In genomic region chr9:77655181-77655934, GRCm38 (mm10) we compare ENCODE assay signal across 8 mouse cellular contexts. TPM values are rescaled to one million over a fixed set of nuclear protein-coding genes. Genes with fewer than 3 reads are reported as not detected.
DNase-seq lines count a peak whose midpoint lies in the region; ATAC-seq lines count a peak whose summit lies in the region.

No protein-coding gene starts in this region.

- H3K4me1 ChIP-seq in embryonic facial prominence, embryonic 14.5 days (ENCODE audit: control insufficient read depth, insufficient read depth, low read length): 0 out of 2 replicates have a peak, but pooled peaks cover 3% of the 10 kb centered on the region
- H3K4me1 ChIP-seq in liver, embryonic 15.5 days (replicated peaks): peaks cover 9% of the 10 kb centered on the region; the same call in 1 of the 2 replicates
- H3K4me1 ChIP-seq in neural tube, embryonic 11.5 days (ENCODE audit: control insufficient read depth, insufficient read depth, low read length): no peaks in the 10 kb centered on the region

- DNase-seq in B cell, adult 2 months: peak; percentile 49 to 55
- DNase-seq in adrenal gland, postnatal 14 days: peak; percentile 55
- DNase-seq in embryonic facial prominence, embryonic 14.5 days (ENCODE audit: low spot score): peak; percentile 50
- DNase-seq in heart, postnatal 14 days: peak; percentile 25 to 36
- peak; percentile 29 for DNase-seq in layer of hippocampus, adult 11-12 months (ENCODE audit: low spot score)
- peak; percentile 69 for DNase-seq in neural tube, embryonic 11.5 days (ENCODE audit: low spot score)
- peak; percentile 50 for DNase-seq in telencephalon, adult 2 months (ENCODE audit: low read depth, low spot score)

- peak overlapping the region; percentile 64 for H3K9ac ChIP-seq in embryonic facial prominence, embryonic 14.5 days (ENCODE audit: low read depth, low read length)
- H3K9ac ChIP-seq in liver, embryonic 15.5 days: peak overlapping the region; percentile 27; the same call in 1 of the 2 replicates
- H3K9ac ChIP-seq in neural tube, embryonic 11.5 days (ENCODE audit: low read length): peak overlapping the region; percentile 66

- H3K9me3 ChIP-seq in embryonic facial prominence, embryonic 14.5 days (ENCODE audit: control insufficient read depth, low read length): no peaks in the 10 kb centered on the region
- no peaks in the 10 kb centered on the region for H3K9me3 ChIP-seq in liver, embryonic 15.5 days (replicated peaks)
- no peaks in the 10 kb centered on the region for H3K9me3 ChIP-seq in neural tube, embryonic 11.5 days (ENCODE audit: control insufficient read depth, low read length)

- peaks cover 8% of the 10 kb centered on the region; the same call in 1 of the 2 replicates for H3K27me3 ChIP-seq in embryonic facial prominence, embryonic 14.5 days (replicated peaks; ENCODE audit: control insufficient read depth, insufficient read depth, low read length)
- H3K27me3 ChIP-seq in liver, embryonic 15.5 days: peaks cover 22% of the 10 kb centered on the region
- H3K27me3 ChIP-seq in neural tube, embryonic 11.5 days (ENCODE audit: control insufficient read depth, insufficient read depth, low read length): peaks cover 8% of the 10 kb centered on the region

- intact Hi-C loops in heart, postnatal 14 days (cut with DNase I): loop anchor here (2.0 to 5.0 kb wide), 3 partner anchors 99 to 367 kb away; partner anchors contain the start of gene Gclc

- H3K4me3 ChIP-seq in embryonic facial prominence, embryonic 14.5 days (ENCODE audit: low read depth, low read length): peak overlapping the region; percentile 60
- H3K4me3 ChIP-seq in liver, embryonic 15.5 days (replicated peaks): peak overlapping the region; percentile 52
- H3K4me3 ChIP-seq in neural tube, embryonic 11.5 days (ENCODE audit: low read depth, low read length): peak overlapping the region; percentile 61

- no peak overlapping the region for H3K27ac ChIP-seq in embryonic facial prominence, embryonic 14.5 days (replicated peaks; ENCODE audit: low read depth, low read length)
- H3K27ac ChIP-seq in liver, embryonic 15.5 days (replicated peaks): no peak overlapping the region
- H3K27ac ChIP-seq in neural tube, embryonic 11.5 days (ENCODE audit: low read depth, low read length): no peak overlapping the region

- H3K36me3 ChIP-seq in embryonic facial prominence, embryonic 14.5 days (ENCODE audit: control insufficient read depth, insufficient read depth, low read length): no peaks in the 10 kb centered on the region
- no peaks in the 10 kb centered on the region for H3K36me3 ChIP-seq in liver, embryonic 15.5 days (replicated peaks)
- H3K36me3 ChIP-seq in neural tube, embryonic 11.5 days (ENCODE audit: control insufficient read depth, insufficient read depth, low read length): no peaks in the 10 kb centered on the region

- peak overlapping the region; percentile 100 for H3K4me2 ChIP-seq in embryonic facial prominence, embryonic 14.5 days (ENCODE audit: low read depth, low read length)
- peak overlapping the region; percentile 83 for H3K4me2 ChIP-seq in liver, embryonic 15.5 days
- H3K4me2 ChIP-seq in neural tube, embryonic 11.5 days (ENCODE audit: low read depth): peak overlapping the region; percentile 100

- peak; percentile 90 for ATAC-seq in embryonic facial prominence, embryonic 14.5 days (ENCODE audit: low read depth)
- peak; percentile 28; the same call in 1 of the 2 replicates for ATAC-seq in liver, embryonic 15.5 days (ENCODE audit: insufficient read depth)
- peak; percentile 90 for ATAC-seq in neural tube, embryonic 11.5 days (ENCODE audit: insufficient read depth, low FRiP score, low TSS enrichment)

- WGBS in embryonic facial prominence, embryonic 14.5 days: under 1% methylated on average over 73 of the region's 85 CpGs
- under 1% methylated on average over 85 of the region's 85 CpGs for WGBS in liver, embryonic 15.5 days (ENCODE audit: insufficient replicate concordance)
- whole genome bisulfite sequencing in neural tube, embryonic 11.5 days: under 1% methylated on average over 81 of the region's 85 CpGs

RNA-seq across cellular contexts. Expression of gene Klhl31, which starts 19.1 kb away (rescaled TPM):
- 0.04 TPM in 1 of 2 replicates, not detected in the other for total RNA-seq in adrenal gland, postnatal 14 days (2021)
- polyA plus RNA-seq in embryonic facial prominence, embryonic 14.5 days (2014; fragmentation: Nextera tagmentation; extraction: Ambion mirVana): 31.1 and 39.8 TPM in 2 replicates
- 100 to 1,000 TPM; 123 to 134 TPM for total RNA-seq in heart, postnatal 14 days (2021)
- 0.59 and 1.4 TPM in 2 replicates for polyA plus RNA-seq in liver, embryonic 15.5 days (2015; fragmentation: Nextera tagmentation; extraction: Ambion mirVana)
- polyA plus RNA-seq in neural tube, embryonic 11.5 days (2014; fragmentation: Nextera tagmentation; extraction: Ambion mirVana): 3.5 and 4.0 TPM in 2 replicates

Comparison
In these comparisons a context has a peak if more than half of its experiments do, and no peak if none do; other contexts are left out.
1. ATAC-seq: peak in every context shown above with its lines; median percentile 90 in embryonic facial prominence, embryonic 14.5 days; 90 in neural tube, embryonic 11.5 days; 28 in liver, embryonic 15.5 days.